Mouse (Mus musculus) testis, postnatal 10 days (tissue): ENCODE data around the gene Palm.

Experiments
- DNase-seq: peaks from one replicate; pipeline ENCODE4 v3.0.0; 2021; ENCODE audit warnings: low spot score

Palm gene

GRCm38 (mm10) chr10:79798289-79798928 lies 5.0 kb downstream of the Palm start:
- DNase-seq: no peak

DNA sequence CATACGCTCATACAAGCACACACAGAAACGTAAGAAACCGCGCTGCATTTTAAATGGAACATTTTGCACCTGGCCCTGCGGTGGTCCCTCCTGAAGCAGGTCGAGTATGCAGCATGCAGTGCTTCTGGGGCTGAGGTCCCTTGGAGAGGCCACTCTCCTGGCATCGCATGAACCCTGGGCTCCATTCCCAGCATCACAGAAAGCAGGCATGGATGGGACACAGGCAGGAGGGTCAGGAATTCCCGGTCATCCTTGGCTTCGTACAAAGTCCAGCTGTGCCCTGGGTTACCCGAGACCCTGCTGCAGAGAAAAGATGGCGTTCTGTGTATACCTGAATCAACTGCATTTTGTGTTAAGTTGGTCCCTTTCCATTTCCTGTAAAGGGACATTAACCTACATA lies 7.1 kb downstream of the Palm start:
- no peak for DNase-seq

DNA sequence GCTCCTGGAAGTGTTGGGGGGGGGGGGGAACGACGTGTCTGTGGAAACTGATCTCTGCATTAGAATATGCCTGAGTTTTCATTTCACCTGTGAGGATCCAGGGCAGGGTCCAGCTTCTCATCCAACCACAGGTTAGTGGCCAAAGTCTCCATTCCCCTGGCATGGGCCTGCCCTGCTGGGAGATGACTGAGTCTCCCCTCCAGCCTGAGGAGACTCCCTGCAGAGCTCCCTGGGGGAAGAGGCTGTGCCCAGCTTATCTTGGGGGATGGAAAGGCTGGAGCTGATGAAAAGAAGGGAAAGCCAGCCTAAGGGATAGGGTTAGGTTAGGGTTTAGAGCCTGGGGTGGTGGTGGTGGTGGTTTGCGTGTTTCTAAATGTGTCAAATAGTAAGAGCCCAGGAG lies 8.5 kb downstream of the Palm start:
- DNase-seq: no peak

GRCm38 (mm10) chr10:79802331-79802971 lies 9.1 kb downstream of the Palm start:
- peak; percentile 74 for DNase-seq

DNA sequence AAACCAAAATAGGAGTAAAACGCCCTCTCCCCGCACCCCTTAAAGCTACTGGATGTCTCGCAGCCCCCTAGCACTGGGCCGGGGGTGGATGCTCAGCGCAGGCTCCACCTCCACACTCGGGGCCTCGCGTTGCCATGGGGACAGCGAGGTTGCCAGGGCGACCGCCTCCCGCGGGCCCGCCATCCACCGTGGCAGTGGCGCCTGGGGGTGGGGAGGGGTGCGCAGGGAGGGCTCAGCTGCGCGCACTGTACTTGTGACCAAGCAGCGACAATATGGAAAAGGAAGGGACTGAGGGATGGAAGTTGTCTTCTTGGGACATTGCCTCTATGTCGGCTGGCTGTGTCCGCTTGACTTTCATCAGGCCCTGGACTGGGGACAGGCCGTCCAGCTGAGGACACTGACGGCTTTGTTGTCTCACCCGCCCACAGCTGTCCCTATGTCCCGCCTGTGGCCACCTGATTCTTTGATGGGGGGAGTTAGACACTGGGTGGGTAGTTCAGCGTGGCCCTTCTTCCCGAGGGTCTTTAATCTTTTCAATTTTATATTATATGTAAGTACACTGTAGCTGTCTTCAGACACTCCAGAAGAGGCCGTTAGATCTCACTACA lies 10.4 kb downstream of the Palm start:
- peak; percentile 79 for DNase-seq

GRCm38 (mm10) chr10:79805636-79806035 lies 12.3 kb downstream of the Palm start:
- no peak for DNase-seq

DNA sequence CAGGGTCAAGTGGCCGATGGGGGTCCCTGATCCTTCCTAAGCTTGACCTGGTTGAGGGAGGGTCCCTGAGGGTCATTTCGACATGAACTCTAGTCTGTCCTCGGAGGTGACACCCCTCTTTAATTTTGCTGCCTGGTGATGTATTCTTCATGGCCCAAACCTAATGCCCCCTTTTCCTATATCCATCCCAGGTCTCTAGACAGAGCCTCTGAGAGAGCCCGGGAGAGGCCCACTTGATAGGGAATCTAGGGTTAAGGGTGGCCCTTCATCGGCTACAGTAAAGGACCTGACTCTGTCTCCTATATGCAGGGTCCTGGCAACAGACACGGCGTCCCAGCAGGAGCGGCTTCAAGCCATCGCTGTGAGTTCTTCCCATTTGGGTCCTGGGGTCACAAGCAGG lies 13.0 kb downstream of the Palm start:
- DNase-seq: no peak

DNA sequence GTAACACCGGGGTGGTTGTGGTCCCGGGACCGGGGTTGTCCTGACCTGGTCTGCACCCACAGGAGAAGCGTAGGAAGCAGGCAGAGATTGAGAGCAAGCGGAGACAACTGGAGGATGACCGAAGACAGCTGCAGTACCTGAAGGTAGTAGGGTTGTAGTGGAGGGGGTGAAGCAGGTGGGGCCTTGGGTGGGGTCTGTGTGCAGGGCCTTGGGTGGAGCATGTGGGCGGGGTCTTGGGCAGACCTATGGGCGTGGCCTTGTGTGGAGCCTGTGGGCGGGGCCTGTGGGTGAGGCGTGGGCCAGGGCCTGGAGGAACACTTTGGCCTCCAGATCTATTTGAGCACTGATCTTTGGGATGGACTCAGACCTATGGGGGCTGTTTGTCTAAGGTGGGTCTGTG lies 13.6 kb downstream of the Palm start:
- DNase-seq: no peak

GRCm38 (mm10) chr10:79807826-79808225 lies 14.5 kb downstream of the Palm start:
- no peak for DNase-seq

- DNase-seq: no peak
These were observed 15.4 kb downstream of the Palm start for GRCm38 (mm10) chr10:79808728-79809127.

DNA sequence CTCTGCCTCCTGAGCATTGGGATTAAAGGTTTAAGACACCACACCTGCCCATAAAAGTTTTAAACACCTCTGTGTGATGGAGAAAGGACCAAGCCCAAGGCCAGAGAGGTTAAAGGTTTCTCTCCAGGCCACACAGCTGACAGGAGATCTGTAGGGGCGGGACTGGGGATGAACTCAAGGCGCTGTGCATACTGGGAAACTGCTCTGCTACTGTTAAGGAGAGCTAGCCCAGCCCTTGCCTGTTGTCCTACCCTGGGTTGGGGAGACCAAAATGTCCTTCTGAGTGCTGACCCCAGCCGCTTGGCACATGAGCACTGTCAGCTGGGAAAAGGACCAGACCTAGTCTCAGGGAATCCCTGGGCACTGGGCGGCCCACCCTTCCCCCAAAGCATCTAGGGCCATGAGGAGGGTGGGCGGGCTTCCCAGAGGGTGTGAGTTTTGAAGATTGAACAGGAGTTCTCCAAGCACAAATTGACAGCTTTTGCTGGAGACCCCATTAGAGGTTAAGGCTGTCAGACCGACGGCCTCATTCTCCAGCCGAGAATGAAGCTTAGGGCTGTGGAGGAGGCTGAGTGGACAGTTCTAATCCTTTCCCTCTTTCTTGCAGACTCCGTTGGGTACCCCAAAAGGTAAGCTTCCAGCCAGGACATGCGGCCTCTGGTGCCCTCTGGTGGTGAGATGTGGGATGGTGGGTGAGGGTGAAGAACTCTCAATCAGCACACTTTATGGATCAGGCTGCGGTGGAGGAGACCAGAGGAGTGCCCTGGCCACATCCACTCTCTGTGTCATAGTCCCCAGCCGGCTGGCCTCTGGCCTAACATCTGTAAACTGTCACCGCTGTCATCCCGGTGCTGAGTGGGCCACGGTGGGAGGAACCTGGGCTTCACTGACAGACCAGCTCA lies 18.6 kb downstream of the Palm start:
- DNase-seq: peak; percentile 93

DNA sequence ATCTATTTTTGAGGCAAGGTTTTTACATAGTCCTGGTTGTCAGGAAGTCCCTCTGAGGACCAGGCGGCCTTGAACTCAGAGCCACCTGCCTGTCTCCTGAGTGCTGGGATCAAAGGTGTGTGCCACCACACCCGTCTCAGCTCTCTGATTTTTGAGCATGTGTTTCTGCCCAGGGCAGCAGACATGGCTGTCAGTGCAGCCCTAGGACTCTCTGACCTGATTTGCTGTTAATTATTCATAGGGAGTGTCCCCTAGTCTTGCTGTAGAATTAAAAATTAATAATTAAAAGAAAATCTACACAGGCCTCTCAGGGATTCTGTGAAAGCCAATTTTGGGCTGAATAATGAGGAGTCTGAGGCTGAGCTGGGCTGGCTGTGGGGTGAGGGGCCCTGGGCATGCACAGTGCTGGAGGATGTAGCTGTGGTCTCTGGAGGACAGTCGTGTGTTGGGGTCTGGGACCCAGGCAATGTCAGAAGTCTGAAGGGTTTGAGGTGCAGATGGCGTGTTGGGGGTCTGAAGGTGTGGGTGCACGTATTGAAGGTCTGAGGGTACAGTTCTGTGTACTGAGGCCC lies 21.0 kb downstream of the Palm start:
- DNase-seq: no peak

- no peak for DNase-seq
These were observed 22.5 kb downstream of the Palm start for GRCm38 (mm10) chr10:79815671-79816494.

DNA sequence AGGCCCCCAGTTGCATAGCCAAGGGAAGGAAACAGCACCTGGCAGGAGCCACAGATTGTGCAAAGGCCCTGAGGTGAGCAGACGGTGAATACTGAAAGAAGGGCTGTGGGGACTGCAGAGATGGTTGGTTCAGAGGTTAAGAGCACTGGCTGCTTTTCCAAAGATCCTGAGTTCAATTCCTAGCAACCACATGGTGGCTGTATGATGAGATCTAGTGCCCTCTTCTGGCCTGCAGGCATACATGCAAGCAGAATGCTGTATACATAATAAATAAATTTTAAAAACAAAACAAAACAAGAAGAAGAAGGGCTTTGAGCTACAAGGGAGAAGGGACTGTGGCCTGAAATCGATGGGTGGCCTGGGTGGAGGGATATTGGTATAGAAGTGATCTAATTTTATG lies 23.7 kb downstream of the Palm start:
- no peak for DNase-seq

GRCm38 (mm10) chr10:79818225-79818624 lies 24.9 kb downstream of the Palm start:
- DNase-seq: no peak

GRCm38 (mm10) chr10:79819606-79820005 lies 26.2 kb downstream of the Palm start:
- no peak for DNase-seq

DNA sequence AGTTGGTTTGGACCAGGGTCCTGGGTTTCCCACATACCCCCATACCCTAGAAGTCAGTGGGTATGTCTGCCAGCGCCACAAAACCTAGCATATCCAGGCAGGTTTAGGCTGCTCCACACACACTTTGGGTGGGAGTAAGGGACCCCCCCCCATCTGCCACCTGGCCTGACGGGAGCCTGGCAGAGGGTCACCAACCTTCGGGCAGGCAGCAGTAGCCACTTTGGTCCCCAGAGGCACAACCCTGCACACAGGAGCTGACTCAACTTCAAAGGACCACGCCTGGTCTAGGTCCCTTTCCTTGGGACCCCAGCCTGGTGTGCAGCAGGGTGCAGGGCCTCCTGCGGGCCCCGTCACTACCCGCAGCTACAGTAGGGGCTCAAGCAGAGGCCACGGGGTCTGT lies 26.9 kb downstream of the Palm start:
- DNase-seq: no peak

GRCm38 (mm10) chr10:79820782-79821181 lies 27.4 kb downstream of the Palm start, which contains the start of gene Misp:
Gene Misp (plus strand): TSS chr10:79820989.
- DNase-seq: no peak

- no peak for DNase-seq
These were observed 28.4 kb downstream of the Palm start for GRCm38 (mm10) chr10:79821731-79822130.

DNA sequence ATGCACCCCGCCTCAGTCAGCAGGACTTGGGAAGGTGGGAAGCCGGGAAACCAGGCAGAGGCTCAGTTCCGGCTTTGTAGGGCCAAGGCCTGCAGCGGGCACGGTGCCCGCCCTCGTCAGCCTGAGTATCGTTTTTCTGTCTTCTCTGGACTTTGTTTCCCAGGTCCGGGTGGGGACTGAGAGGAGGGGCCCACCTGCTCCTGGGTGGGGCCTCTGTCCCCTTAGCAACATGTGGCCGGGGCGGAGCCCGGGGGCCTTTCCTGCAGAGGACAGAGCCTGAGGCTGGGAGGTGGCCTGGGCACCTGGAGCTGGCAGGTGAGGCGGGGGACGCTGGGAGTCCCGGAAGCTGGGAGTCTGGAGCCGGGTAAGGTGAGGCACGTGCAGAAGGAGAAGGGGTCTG lies 29.0 kb downstream of the Palm start:
- no peak for DNase-seq

DNA sequence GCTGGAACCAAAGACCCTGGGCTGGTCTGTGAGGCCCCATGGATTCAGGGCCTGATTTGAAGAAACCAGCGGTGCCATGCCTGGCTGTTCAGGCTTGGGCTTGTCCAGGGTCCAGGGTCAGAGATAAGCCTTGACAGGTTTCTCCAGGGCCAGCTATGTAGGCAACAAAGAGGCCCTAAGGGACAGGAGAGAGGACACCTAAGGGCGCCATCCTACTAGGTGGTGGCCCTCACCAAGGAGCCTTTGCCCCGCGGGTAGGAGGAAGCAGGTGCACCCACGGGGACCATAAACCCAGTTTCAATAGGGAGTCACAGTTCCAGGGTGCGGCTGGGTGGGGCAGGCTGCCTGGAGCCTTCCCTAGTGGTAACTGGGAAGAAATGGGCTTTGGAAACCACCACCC lies 29.6 kb downstream of the Palm start:
- DNase-seq: no peak
